Comparison of ENCODE assay signal across 8 mouse cellular contexts in the genomic region with DNA sequence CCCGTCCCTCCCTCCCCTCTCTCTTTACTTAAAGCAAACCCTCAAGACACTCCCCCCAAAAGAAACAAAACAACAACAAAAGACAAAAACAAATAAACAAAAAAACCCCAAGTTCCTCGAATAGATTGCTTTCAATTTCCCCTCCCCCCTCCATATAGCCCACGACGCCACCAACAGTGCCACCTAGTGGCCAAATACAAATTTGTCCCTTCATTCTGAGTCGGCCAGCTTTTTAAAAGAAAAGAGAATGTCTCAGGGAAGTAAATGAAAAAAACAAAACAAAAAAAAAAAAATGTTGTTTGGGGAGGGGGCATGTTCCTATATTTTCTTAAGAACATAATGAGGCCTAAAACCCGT.
DNase-seq lines count a peak whose midpoint lies in the region; ATAC-seq lines count a peak whose summit lies in the region.

No protein-coding gene starts in this region.

- peak overlapping the region; percentile 71 for H3K4me2 ChIP-seq in intestine, embryonic 15.5 days (replicated peaks)
- H3K4me2 ChIP-seq in liver, embryonic 12.5 days, result peak overlapping the region; percentile 56
- peak overlapping the region; percentile 63 for H3K4me2 ChIP-seq in neural tube, embryonic 12.5 days (replicated peaks)

- ATAC-seq in intestine, embryonic 15.5 days, result 0 out of 2 replicates have a peak, but pooled peaks have one; percentile 49
- ATAC-seq in liver, embryonic 12.5 days, result no peak
- ATAC-seq in neural tube, embryonic 12.5 days (ENCODE audit: low FRiP score, low read depth), result peak; percentile 61; the same call in 1 of the 2 replicates
- ATAC-seq in erythroid progenitor cell, adult 5-6 weeks (replicated peaks; ENCODE audit: low FRiP score, poor library complexity, severe bottlenecking), result no peak

- H3K4me3 ChIP-seq in intestine, embryonic 15.5 days (replicated peaks), result peak overlapping the region; percentile 26
- peak overlapping the region; percentile 11; the same call in 1 of the 2 replicates for H3K4me3 ChIP-seq in liver, embryonic 12.5 days
- peak overlapping the region; percentile 27 for H3K4me3 ChIP-seq in neural tube, embryonic 12.5 days

- peak; percentile 13 for DNase-seq in 3134 (ENCODE audit: extremely low read depth, insufficient read length, low spot score)
- DNase-seq in CD8-positive naive resting alpha-beta T cell, adult 2 months (ENCODE audit: low read depth in 2 of 2, low spot score in 2 of 2), result peak; percentile 60 to 63
- DNase-seq in cerebellum, adult 18-20 months, result peak; percentile 45 to 57
- peak; percentile 24 to 35 for DNase-seq in frontal cortex, postnatal 36 days (ENCODE audit: low spot score in 2 of 2)

- no peaks in the 10 kb centered on the region; the same call in 1 of the 2 replicates for H3K4me1 ChIP-seq in intestine, embryonic 15.5 days (replicated peaks)
- H3K4me1 ChIP-seq in liver, embryonic 12.5 days, result peaks cover 7% of the 10 kb centered on the region; the same call in 1 of the 2 replicates
- H3K4me1 ChIP-seq in neural tube, embryonic 12.5 days, result peaks cover 8% of the 10 kb centered on the region; the same call in 1 of the 2 replicates

- H3K36me3 ChIP-seq in intestine, embryonic 15.5 days, result no peaks in the 10 kb centered on the region
- no peaks in the 10 kb centered on the region for H3K36me3 ChIP-seq in liver, embryonic 12.5 days
- H3K36me3 ChIP-seq in neural tube, embryonic 12.5 days, result no peaks in the 10 kb centered on the region

- no peak overlapping the region for H3K27ac ChIP-seq in intestine, embryonic 15.5 days
- no peak overlapping the region for H3K27ac ChIP-seq in liver, embryonic 12.5 days
- no peak overlapping the region; the same call in 1 of the 2 replicates for H3K27ac ChIP-seq in neural tube, embryonic 12.5 days

- H3K9ac ChIP-seq in intestine, embryonic 15.5 days, result 0 out of 2 replicates have a peak overlapping the region, but pooled peaks have one; percentile 8
- H3K9ac ChIP-seq in liver, embryonic 12.5 days, result no peak overlapping the region
- peak overlapping the region; percentile 57 for H3K9ac ChIP-seq in neural tube, embryonic 12.5 days

- WGBS in intestine, embryonic 15.5 days, result 1% methylated on average over 6 of the region's 6 CpGs
- under 1% methylated on average over 6 of the region's 6 CpGs for WGBS in liver, embryonic 12.5 days (ENCODE audit: insufficient replicate concordance)
- under 1% methylated on average over 6 of the region's 6 CpGs for WGBS in neural tube, embryonic 12.5 days

- H3K27me3 ChIP-seq in intestine, embryonic 15.5 days (replicated peaks), result no peaks in the 10 kb centered on the region
- peaks cover 27% of the 10 kb centered on the region; the same call in 1 of the 2 replicates for H3K27me3 ChIP-seq in liver, embryonic 12.5 days (replicated peaks)
- no peaks in the 10 kb centered on the region for H3K27me3 ChIP-seq in neural tube, embryonic 12.5 days (replicated peaks)

- H3K9me3 ChIP-seq in intestine, embryonic 15.5 days, result no peaks in the 10 kb centered on the region
- no peaks in the 10 kb centered on the region for H3K9me3 ChIP-seq in liver, embryonic 12.5 days (replicated peaks)
- no peaks in the 10 kb centered on the region for H3K9me3 ChIP-seq in neural tube, embryonic 12.5 days

Comparison
In these comparisons a context has a peak if more than half of its experiments do, and no peak if none do; other contexts are left out.
1. ATAC-seq: peak in intestine, embryonic 15.5 days (single experiment) and neural tube, embryonic 12.5 days (single experiment); none in liver, embryonic 12.5 days (single experiment) and erythroid progenitor cell, adult 5-6 weeks (single experiment).
2. Peak in every context shown above with its lines, with median percentiles within 50 percentile points of each other: DNase-seq, H3K4me2 ChIP-seq and H3K4me3 ChIP-seq.